Mouse (Mus musculus): Measurements from ENCODE around the gene Gjb6. TPM values are rescaled to one million over a fixed set of nuclear protein-coding genes. Genes with fewer than 3 reads are reported as not detected.

Gjb6 gene
- 100 to 1,000 TPM; 110 to 118 TPM for total RNA-seq (2021)
- long read RNA-seq, experiment 1, transcript Gjb6-201 (3 exons, 2,105 nt): major isoform, 71 of 111 reads
- long read RNA-seq, experiment 1, partial matches to known transcripts: 3 of 111 reads
- long read RNA-seq, experiment 1, other reads (novel, unspliced or antisense): 29 of 111 reads
- long read RNA-seq, experiment 2, transcript Gjb6-204 (1 exons, 1,918 nt): minor isoform, 10 of 107 reads
- long read RNA-seq, experiment 2, transcript Gjb6-201 (3 exons, 2,105 nt): major isoform, 66 of 107 reads
- long read RNA-seq, experiment 2, partial matches to known transcripts: 4 of 107 reads
- long read RNA-seq, experiment 2, other reads (novel, unspliced or antisense): 24 of 107 reads

- intact Hi-C loops (cut with DNase I): no loop called here
- peak in 1 of 2 experiments; percentile 32 for DNase-seq (ENCODE audit: extremely low spot score in 1 of 2, low spot score in 2 of 2)
- peak within 1 kb of the TSS; percentile 82 for H3K27ac ChIP-seq
- peak within 1 kb of the TSS; percentile 48 for H3K4me3 ChIP-seq
- TF ChIP-seq CTCF (IDR thresholded peaks at IDR 0.05): no peak
Measured at GRCm38 (mm10) chr14:57133161-57133661, at the start of gene Gjb6. Gene Gjb6 (minus strand): TSS chr14:57133611.

DNA sequence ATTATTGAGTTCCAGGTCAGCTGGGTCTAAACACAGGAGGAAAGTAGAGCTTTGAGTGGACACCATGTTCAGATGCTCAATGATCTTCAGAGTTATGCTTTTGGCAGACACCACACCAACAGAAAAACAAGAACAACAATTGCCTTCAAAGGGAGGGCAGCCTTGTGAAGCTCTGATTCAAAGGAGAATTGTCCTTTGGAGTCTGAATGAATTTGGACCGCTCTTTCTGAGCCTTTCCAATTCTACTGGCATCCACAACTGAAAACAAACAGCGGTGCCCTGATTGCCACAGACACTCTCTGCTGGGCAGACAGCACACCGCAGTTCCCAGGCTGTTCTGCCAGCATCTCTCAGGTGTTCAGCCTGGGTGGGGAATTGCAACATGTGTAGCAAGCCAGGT, 32.1 kb upstream of the Gjb6 start:
- DNase-seq (ENCODE audit: extremely low spot score in 1 of 2, low spot score in 2 of 2): no peak
- intact Hi-C loops (cut with DNase I): no loop called here
- Histone ChIP-seq H3K4me3 (no peak overlapping the region), H3K27ac (no peak overlapping the region)
- no peak for TF ChIP-seq CTCF (IDR thresholded peaks at IDR 0.05)

DNA sequence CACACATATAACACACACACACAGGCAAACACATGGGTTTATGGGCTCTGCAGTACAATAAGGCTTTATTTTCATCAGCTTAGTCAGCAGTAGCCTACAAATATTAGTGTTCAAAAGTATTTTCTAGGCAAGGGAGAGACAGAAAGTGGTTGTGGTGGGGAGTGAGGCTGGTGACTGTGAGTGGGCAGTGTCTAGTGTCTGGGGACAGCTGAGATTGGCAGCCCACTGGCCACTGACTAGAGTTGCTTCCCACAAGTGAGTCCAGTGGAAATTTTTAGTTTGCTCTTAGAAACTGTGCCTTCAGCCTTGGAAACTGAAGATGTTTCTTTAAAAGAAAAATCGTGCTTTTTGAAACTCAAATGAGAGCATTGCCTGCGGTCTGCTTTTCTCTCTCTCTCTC, 28.4 kb upstream of the Gjb6 start:
- no peak for TF ChIP-seq CTCF (IDR thresholded peaks at IDR 0.05)

GRCm38 (mm10) chr14:57161201-57161600, 27.8 kb upstream of the Gjb6 start:
- DNase-seq (ENCODE audit: extremely low spot score in 1 of 2, low spot score in 2 of 2): peak; percentile 20 to 43
- TF ChIP-seq CTCF (IDR thresholded peaks at IDR 0.05): no peak
- no peak overlapping the region for H3K27ac ChIP-seq
- intact Hi-C loops (cut with DNase I): loop anchor here (5.0 kb wide), 1 partner anchor 44 kb away; the partner anchor contains the start of gene Gm4491
- H3K4me3 ChIP-seq: no peak overlapping the region

More for the DNA sequence above, 28.4 kb upstream of the Gjb6 start:
- no peak overlapping the region for H3K27ac ChIP-seq
- H3K4me3 ChIP-seq: no peak overlapping the region
- no peak for DNase-seq (ENCODE audit: extremely low spot score in 1 of 2, low spot score in 2 of 2)
- intact Hi-C loops (cut with DNase I): loop anchor here (5.0 kb wide), 1 partner anchor 45 kb away; the partner anchor contains the start of gene Gm4491

- no peak for DNase-seq (ENCODE audit: extremely low spot score in 1 of 2, low spot score in 2 of 2)
- intact Hi-C loops (cut with DNase I): no loop called here
- TF ChIP-seq CTCF (IDR thresholded peaks at IDR 0.05): no peak
- H3K4me3 ChIP-seq: no peak overlapping the region
- no peak overlapping the region for H3K27ac ChIP-seq
Measured at GRCm38 (mm10) chr14:57154916-57155315, 21.5 kb upstream of the Gjb6 start.

GRCm38 (mm10) chr14:57145741-57146140, 12.3 kb upstream of the Gjb6 start:
- no peak for TF ChIP-seq CTCF (IDR thresholded peaks at IDR 0.05)
- H3K27ac ChIP-seq: no peak overlapping the region
- intact Hi-C loops (cut with DNase I): no loop called here
- DNase-seq (ENCODE audit: extremely low spot score in 1 of 2, low spot score in 2 of 2): no peak
- H3K4me3 ChIP-seq: no peak overlapping the region

- intact Hi-C loops (cut with DNase I): no loop called here
Measured at GRCm38 (mm10) chr14:57135265-57135664, 1.9 kb upstream of the Gjb6 start.

DNA sequence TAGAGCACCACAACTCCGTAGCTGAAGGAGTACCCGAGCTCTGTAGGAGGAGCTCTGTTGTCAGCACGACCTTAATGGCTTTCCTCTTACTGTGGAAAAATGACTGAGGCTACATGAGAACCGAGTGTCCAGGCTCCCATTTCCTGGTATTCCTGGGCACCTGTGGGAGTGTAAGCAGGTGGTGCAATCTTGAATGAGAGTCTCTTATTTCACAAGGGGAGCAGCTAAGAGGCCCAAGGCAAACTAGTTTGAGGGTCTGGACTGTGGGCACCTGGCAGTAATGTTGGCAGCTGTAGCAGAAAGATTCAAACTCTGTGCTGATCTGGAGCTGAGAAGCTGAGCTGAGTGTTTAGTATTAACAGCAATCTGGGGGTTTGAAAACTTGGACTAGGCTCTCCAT, 6.0 kb downstream of the Gjb6 start:
- no peak for TF ChIP-seq CTCF (IDR thresholded peaks at IDR 0.05)
- intact Hi-C loops (cut with DNase I): no loop called here
- no peak for DNase-seq (ENCODE audit: extremely low spot score in 1 of 2, low spot score in 2 of 2)
- H3K4me3 ChIP-seq: no peak overlapping the region
- H3K27ac ChIP-seq: no peak overlapping the region

More at GRCm38 (mm10) chr14:57135265-57135664, 1.9 kb upstream of the Gjb6 start:
- TF ChIP-seq CTCF (IDR thresholded peaks at IDR 0.05): no peak
- H3K27ac ChIP-seq: no peak overlapping the region
- H3K4me3 ChIP-seq: no peak overlapping the region
- no peak for DNase-seq (ENCODE audit: extremely low spot score in 1 of 2, low spot score in 2 of 2)

GRCm38 (mm10) chr14:57122295-57122694, 11.1 kb downstream of the Gjb6 start:
- intact Hi-C loops (cut with DNase I): no loop called here
- Histone ChIP-seq H3K27ac (no peak overlapping the region), H3K4me3 (no peak overlapping the region)
- DNase-seq (ENCODE audit: extremely low spot score in 1 of 2, low spot score in 2 of 2): no peak
- no peak for TF ChIP-seq CTCF (IDR thresholded peaks at IDR 0.05)

GRCm38 (mm10) chr14:57115823-57116544, 17.4 kb downstream of the Gjb6 start, which contains the start of gene Gm4491:
Gene Gm4491 (minus strand): TSS chr14:57115883.
- TF ChIP-seq CTCF (IDR thresholded peaks at IDR 0.05): no peak
- H3K27ac ChIP-seq: peak within 1 kb of the TSS; percentile 59
- intact Hi-C loops (cut with DNase I): loop anchor here (1.0 to 5.0 kb wide), 2 partner anchors 16 to 46 kb away; no protein-coding TSS in a partner anchor

DNA sequence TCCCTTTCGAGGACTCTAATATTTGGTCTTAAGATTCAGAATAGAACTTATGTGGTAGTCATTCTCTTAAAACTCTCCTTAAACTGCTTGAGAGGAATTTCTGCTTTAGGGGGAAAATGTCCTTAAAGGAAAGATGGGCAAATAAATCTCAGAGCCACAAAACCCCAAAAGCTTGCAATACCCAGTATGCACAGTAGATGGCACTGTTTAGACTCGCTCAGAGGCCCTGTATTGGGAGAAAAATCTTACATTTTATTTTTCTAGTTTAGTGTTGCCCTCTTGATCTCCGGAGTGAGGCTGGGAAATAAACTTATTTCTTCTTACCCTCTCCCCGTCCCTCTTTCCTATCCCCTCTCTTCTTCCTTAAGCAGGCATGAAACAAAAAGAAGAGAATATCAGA, 24.2 kb downstream of the Gjb6 start:
- DNase-seq (ENCODE audit: extremely low spot score in 1 of 2, low spot score in 2 of 2): peak; percentile 22 to 60
- Histone ChIP-seq H3K27ac (no peak overlapping the region), H3K4me3 (no peak overlapping the region)
- intact Hi-C loops (cut with DNase I): loop anchor here (1.0 to 5.0 kb wide), 4 partner anchors 138 to 298 kb away; no protein-coding TSS in a partner anchor
- peak; percentile 88 for TF ChIP-seq CTCF (IDR thresholded peaks at IDR 0.05)

More at GRCm38 (mm10) chr14:57115823-57116544, 17.4 kb downstream of the Gjb6 start, which contains the start of gene Gm4491:
- DNase-seq (ENCODE audit: extremely low spot score in 1 of 2, low spot score in 2 of 2): peak; percentile 33 to 65
- peak within 1 kb of the TSS; percentile 15; the same call in 1 of the 2 replicates for H3K4me3 ChIP-seq

- no peak for TF ChIP-seq CTCF (IDR thresholded peaks at IDR 0.05)
- H3K27ac ChIP-seq: no peak overlapping the region
- DNase-seq (ENCODE audit: extremely low spot score in 1 of 2, low spot score in 2 of 2): no peak
- intact Hi-C loops (cut with DNase I): loop anchor here (5.0 kb wide), 3 partner anchors 139 to 299 kb away; no protein-coding TSS in a partner anchor
- no peak overlapping the region for H3K4me3 ChIP-seq
Measured at GRCm38 (mm10) chr14:57107916-57108315, 25.5 kb downstream of the Gjb6 start.
